Mouse (Mus musculus): ENCODE measurements around the gene Rrnad1. TPM values are rescaled to one million over a fixed set of nuclear protein-coding genes. Genes with fewer than 3 reads are reported as not detected.

The Rrnad1 gene
- total and polyA plus RNA-seq, 3 experiments = 10.9 to 21.1 TPM; not detected in 1

DNA sequence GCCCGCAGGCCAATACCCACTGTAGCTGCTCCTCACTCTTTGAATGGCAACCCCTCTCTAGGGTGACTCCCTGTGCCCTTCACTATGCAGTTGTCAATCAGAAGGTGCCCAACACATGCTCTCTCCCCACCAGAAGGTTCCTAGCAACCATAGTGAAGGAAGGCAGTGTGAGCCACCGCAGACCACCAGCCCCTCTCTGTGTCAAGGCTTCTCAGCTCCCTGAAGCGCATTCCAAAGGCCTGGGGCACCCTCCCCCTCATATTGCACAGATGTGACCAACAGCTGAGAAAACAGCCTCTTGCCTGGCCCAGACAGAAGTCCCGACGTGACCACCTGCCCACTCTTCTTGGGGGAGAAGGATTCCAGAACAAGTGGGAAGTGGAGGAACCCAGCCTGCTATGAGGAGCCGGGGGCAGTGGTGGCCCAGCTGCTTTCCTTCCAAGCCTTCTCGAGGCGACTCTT is 41.7 kb upstream of the Rrnad1 start:
- no peak overlapping the region for H3K4me3 ChIP-seq (ENCODE audit: control insufficient read depth in 1 of 2, insufficient read depth in 1 of 2, low read depth in 2 of 2, low read length in 2 of 2)
- no peaks in the 10 kb centered on the region; the same call in 1 of the 2 replicates for H3K79me2 ChIP-seq (ENCODE audit: control insufficient read depth, insufficient read depth, low read length, poor library complexity)
- H3K36me3 ChIP-seq (ENCODE audit: control insufficient read depth in 1 of 2, insufficient read depth in 2 of 2, low read length in 2 of 2) = no peaks in the 10 kb centered on the region
- H3K4me1 ChIP-seq (ENCODE audit: control insufficient read depth in 1 of 2, insufficient read depth in 2 of 2, low read length in 2 of 2) = no peaks in the 10 kb centered on the region
- no peak overlapping the region for H3K27ac ChIP-seq (ENCODE audit: control insufficient read depth, low read depth, low read length)
- peaks cover 10 to 14% of the 10 kb centered on the region in 2 experiments for H3K27me3 ChIP-seq (ENCODE audit: control insufficient read depth in 1 of 2, insufficient read depth in 2 of 2, low read length in 2 of 2)
- DNase-seq (ENCODE audit: low read depth, low spot score) = no peak
- no peak overlapping the region for H3K9ac ChIP-seq (ENCODE audit: control insufficient read depth, low read depth, low read length, poor library complexity, severe bottlenecking)
- TF ChIP-seq POLR2A (IDR thresholded peaks at IDR 0.05; ENCODE audit: control insufficient read depth in 1 of 2, insufficient read depth in 1 of 2, low read depth in 1 of 2, low read length in 2 of 2, poor library complexity in 1 of 2) = no peak
- TF ChIP-seq RAD21 (IDR thresholded peaks at IDR 0.05; ENCODE audit: low read depth, low read length) = no peak
- TF ChIP-seq POLR2AphosphoS5 (IDR thresholded peaks at IDR 0.05; ENCODE audit: borderline replicate concordance, low read depth, low read length) = no peak
- TF ChIP-seq MYC (IDR thresholded peaks at IDR 0.05; ENCODE audit: low read depth, low read length) = no peak
- no peak for TF ChIP-seq UBTF (IDR thresholded peaks at IDR 0.05; ENCODE audit: borderline replicate concordance, insufficient read depth, low read depth, low read length)
- no peak for TF ChIP-seq MEF2A (IDR thresholded peaks at IDR 0.05; ENCODE audit: extremely low read depth, insufficient replicate concordance, low read depth, low read length, poor library complexity, severe bottlenecking)
- TF ChIP-seq TAL1 (IDR thresholded peaks at IDR 0.05; ENCODE audit: low read length) = no peak
- TF ChIP-seq USF1 (IDR thresholded peaks at IDR 0.05; ENCODE audit: low read depth, low read length) = no peak
- H3K9me3 ChIP-seq (replicated peaks; ENCODE audit: insufficient read depth, low read length) = no peaks in the 10 kb centered on the region

DNA sequence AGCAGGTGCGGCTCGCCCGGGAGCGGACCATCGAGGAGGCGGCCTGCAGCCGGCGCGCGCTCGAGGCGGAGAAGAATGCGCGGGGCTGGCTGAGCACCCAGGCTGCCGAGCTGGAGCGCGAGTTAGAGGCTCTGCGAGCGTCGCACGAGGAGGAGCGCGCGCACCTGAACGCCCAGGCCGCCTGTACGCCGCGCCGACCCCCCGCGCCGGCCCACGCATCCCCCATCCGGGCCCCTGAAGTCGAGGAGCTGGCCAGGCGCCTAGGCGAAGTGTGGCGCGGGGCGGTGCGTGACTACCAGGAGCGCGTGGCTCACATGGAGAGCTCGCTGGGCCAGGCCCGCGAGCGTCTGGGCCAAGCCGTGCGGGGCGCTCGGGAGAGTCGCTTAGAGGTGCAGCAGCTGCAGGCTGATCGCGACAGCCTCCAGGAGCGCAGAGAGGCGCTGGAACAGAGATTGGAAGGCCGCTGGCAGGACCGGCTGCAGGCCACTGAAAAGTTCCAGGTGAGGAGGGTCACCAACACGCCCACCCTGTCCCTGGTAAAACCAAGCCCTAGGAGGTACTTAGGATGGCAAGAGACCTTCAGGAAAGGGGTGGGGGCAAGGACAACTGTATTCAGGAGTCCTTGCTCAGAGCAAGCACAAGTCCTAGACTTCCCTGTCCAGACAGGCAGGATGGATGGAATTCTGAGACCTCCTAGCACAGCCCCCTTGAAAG is 41.1 kb upstream of the Rrnad1 start:
- no peak overlapping the region for H3K27ac ChIP-seq (ENCODE audit: control insufficient read depth, low read depth, low read length)
- TF ChIP-seq POLR2AphosphoS5 (IDR thresholded peaks at IDR 0.05; ENCODE audit: borderline replicate concordance, low read depth, low read length) (no peak), ELF1 (IDR thresholded peaks at IDR 0.05; ENCODE audit: low read depth, low read length) (no peak), POLR2A (IDR thresholded peaks at IDR 0.05; ENCODE audit: control insufficient read depth in 1 of 2, insufficient read depth in 1 of 2, low read depth in 1 of 2, low read length in 2 of 2, poor library complexity in 1 of 2) (no peak), BHLHE40 (IDR thresholded peaks at IDR 0.05; ENCODE audit: borderline replicate concordance, low read depth, low read length) (no peak), USF1 (IDR thresholded peaks at IDR 0.05; ENCODE audit: low read depth, low read length) (no peak), MEF2A (IDR thresholded peaks at IDR 0.05; ENCODE audit: extremely low read depth, insufficient replicate concordance, low read depth, low read length, poor library complexity, severe bottlenecking) (no peak), MAX (IDR thresholded peaks at IDR 0.05; ENCODE audit: low read length) (no peak), ETS1 (IDR thresholded peaks at IDR 0.05; ENCODE audit: low read depth, low read length) (no peak), RAD21 (IDR thresholded peaks at IDR 0.05; ENCODE audit: low read depth, low read length) (no peak), ZC3H11A (IDR thresholded peaks at IDR 0.05; ENCODE audit: low read depth, low read length) (no peak), USF2 (IDR thresholded peaks at IDR 0.05; ENCODE audit: borderline replicate concordance in 1 of 2, insufficient read depth in 1 of 2, low read depth in 1 of 2, low read length in 2 of 2) (no peak), SIN3A (IDR thresholded peaks at IDR 0.05; ENCODE audit: low read length) (no peak), SMC3 (IDR thresholded peaks at IDR 0.05; ENCODE audit: low read depth, low read length) (no peak)
- H3K4me1 ChIP-seq (ENCODE audit: control insufficient read depth in 1 of 2, insufficient read depth in 2 of 2, low read length in 2 of 2) = no peaks in the 10 kb centered on the region
- peaks cover 12% of the 10 kb centered on the region in 2 experiments for H3K27me3 ChIP-seq (ENCODE audit: control insufficient read depth in 1 of 2, insufficient read depth in 2 of 2, low read length in 2 of 2)
- no peak overlapping the region for H3K9ac ChIP-seq (ENCODE audit: control insufficient read depth, low read depth, low read length, poor library complexity, severe bottlenecking)
- no peaks in the 10 kb centered on the region for H3K9me3 ChIP-seq (replicated peaks; ENCODE audit: insufficient read depth, low read length)
- no peak for DNase-seq (ENCODE audit: low read depth, low spot score)
- H3K79me2 ChIP-seq (ENCODE audit: control insufficient read depth, insufficient read depth, low read length, poor library complexity) = no peaks in the 10 kb centered on the region; the same call in 1 of the 2 replicates
- H3K4me3 ChIP-seq (ENCODE audit: control insufficient read depth in 1 of 2, insufficient read depth in 1 of 2, low read depth in 2 of 2, low read length in 2 of 2) = no peak overlapping the region
- no peaks in the 10 kb centered on the region for H3K36me3 ChIP-seq (ENCODE audit: control insufficient read depth in 1 of 2, insufficient read depth in 2 of 2, low read length in 2 of 2)
